Mouse (Mus musculus) layer of hippocampus, adult 11-12 months (tissue): Measurements from ENCODE around the gene Tmc7.

ENCODE experiments used
- DNase-seq: peaks from one replicate; pipeline ENCODE4 v3.0.0; 2022; ENCODE audit warnings: low spot score

Gene Tmc7

DNA sequence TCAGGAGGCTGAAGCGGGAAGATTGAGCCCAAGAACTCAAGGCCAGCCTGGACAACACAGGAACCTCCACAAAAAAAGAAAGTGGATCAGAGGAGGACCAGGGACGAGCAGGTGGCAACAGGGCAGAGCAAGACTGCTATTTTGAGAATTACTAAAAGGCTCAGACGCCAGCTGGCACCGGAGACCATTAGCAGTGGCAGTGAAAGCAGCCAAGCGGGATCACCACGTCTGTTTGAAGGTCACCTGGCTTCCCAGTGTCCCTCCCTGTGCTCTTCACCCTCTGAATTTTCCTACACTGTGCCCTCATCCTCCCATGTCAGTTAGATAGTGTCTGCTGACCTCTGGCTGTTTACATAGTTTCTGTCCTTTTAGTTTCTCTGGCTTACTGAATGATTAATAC, 1.3 kb upstream of the Tmc7 start:
- no peak for DNase-seq

DNA sequence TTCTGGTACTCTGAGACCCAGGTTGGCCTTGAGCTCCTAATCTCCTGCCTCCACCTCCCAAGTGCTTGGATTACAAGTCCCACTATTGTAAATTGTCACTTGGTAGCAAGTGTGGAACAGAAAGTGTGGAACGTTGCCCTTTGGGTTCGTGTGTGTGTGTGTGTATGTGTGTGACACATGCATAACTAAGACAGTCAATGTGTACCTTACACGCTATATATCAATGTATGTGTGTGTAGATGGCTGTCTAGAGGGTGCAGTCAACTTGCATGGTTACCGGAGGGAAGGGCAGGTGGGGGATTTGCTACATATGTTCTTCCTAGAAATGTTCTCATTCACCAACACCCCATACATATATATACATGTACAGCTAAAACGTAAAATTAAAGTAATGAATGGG, 390 bp upstream of the Tmc7 start:
- DNase-seq, result no peak

DNA sequence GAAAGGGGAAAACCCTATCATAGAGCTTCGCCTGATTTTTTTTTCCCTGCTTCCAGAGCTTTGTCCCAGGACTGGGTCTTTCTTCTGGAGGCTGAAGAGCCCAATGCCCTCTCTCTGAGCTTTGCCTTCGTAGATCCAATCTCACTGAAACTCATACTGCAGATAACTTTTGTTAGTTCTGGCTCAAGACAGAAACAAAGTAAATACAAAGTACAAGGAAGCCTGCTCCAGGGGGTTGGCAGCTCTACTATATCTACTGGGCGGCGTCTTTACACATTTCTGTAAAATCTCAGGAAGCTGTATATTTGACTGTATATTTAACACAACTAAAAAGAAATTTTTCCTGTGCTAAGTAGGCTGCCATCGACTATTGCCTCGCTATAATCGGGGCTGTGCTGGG, 715 bp downstream of the Tmc7 start:
- DNase-seq, result no peak

DNA sequence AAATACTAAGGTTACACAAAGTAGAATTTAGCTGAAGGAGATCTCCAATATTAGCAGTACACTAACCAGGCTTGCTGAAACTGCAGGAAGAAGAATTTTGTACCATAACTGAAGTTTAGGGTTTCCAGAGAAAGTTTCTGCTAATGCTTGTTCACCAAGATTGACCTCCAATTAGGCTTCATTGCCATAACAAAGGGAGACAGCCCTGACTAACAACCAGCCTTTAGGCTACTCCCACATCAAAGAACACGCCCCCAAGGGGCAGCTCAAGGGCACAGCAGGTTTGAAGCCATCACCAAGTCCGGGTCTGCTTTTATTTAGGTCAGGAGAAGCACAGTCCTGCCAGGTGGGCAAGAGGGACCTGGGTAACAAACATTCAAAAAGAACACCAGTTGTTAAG, 4.6 kb downstream of the Tmc7 start:
- DNase-seq, result no peak

DNA sequence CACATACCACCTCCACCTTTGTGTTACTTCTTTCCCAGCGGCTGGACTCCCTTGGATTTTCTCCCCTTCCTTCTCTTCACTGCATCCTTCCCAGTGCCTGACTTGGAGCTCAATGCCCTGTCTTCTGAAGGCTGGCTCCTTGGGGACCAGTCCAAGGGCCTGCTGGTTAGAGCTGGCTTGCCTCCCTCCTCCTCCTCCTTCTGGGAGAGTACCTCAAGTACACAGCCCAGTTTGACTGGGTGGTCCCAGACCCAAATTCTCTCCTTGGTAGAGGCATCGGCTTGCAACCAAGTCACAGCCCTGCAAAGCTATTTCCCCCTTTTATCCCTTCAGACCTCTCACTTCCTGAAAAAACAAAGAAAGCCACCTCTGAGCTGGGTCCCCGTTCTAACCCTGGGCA, 6.3 kb downstream of the Tmc7 start:
- no peak for DNase-seq

DNA sequence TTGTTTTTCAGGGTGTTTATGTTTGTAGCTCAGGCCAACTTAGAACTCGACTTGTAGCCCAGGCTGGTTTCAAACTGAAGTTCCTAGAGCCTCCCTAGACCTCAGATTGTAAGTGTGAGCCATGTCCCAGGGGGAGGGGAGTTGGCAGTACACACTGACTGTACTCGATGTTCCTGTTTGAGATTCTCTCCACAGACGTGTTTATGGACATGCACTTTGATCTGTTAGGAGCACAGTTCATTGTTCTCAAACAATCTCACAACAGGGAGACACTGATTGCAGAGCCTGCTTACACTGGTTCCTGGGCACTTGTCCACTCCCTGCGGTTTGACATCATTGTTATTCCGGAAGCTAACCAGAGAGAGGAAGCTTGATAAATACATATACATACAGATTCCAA, 12.5 kb downstream of the Tmc7 start:
- no peak for DNase-seq

DNA sequence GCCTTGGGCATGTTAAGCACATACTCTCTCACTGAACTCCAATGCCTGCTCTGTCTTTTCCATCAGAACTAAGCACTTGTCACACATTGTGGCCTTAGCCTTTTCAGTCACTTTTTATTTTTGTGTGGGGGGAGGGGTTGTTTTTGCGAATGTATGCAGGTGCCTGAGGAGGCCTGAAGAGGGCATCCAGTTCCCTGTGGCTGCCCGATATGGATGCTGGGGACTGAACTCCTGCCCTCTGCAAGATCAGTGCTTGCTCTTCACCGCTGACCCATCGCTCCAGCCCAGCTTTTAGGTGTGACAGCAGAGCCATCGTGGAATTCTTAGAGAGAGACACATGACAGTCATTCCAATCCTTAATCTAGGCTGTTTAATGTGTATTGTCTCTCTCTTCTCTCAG, 13.2 kb downstream of the Tmc7 start:
- DNase-seq, result no peak

DNA sequence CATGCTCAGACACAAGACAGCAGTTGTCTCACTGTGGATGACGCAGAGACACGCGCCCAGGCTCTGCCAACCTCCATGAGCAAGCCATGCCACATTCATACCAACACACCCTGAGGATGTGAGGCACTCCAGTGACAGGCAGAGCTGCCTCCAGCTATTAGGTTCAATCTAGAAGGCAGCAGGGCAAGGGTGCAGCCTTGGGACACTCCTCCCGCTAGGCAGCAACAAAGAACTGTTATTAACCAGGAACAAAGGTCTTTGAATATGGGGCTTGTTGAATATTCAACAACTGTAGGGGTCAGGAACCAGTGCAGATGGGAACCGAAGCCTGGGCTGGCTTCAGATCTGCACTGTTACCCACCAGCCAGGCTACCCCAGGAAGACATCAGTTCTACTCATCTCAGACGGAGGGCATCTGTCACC, 15.4 kb downstream of the Tmc7 start:
- peak; percentile 64 for DNase-seq

DNA sequence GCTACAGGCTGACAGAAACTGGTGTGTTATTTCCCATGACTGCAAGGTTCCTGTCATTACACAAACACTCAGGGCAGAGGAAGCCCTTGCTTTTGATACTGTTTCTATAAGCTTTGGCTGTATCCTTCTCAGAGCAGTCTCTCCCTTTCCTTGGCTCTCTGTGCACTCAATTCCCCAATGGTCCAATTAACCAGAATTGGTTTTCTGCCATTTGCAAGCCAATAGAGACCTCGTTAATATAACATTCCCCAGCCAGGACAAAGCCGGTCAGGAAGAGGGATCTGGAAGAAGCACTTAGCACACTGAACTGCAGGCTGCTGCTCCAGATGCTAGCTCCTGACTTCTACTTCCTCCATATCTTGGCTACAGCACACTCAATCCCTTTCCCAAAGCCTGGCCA, 30.2 kb downstream of the Tmc7 start:
- no peak for DNase-seq

DNA sequence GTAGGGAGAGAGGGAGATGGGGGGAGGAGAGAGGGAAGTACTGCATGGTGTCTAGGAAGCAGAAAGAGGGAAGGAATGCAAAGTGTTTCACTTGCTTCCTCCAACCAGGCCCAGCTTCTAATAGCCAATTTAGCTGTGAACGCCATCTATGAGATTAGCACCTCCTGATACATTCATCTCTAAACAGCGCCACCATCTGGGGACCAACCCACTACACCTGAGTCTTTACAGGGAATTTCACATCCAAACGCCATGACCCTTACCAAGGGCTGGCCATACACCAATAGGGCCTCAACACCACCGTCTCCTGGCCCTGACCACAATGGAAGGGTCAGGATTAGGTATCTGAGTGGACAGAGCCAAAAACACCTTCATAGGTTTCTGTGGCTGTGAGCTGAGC, 30.7 kb downstream of the Tmc7 start:
- DNase-seq, result no peak

DNA sequence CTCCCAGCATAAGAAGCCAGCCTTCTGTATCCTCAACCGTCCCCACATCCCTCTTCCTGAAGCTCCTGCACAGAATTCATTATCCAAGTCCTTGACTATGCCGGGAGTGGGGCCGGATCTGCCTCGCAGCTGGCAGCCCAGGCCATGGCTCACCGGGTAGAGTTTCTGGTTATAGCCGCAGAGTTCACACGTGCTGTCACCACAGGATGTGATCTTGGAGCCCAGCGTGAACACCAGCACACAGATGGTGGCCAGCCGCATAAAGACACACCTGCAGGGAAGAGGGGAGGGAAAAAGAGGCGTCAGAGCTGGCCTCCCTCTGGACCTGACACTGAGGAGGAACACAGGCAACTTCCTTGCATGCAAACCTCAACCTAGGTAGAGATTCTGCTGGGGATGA, 37.1 kb downstream of the Tmc7 start:
- DNase-seq, result no peak

DNA sequence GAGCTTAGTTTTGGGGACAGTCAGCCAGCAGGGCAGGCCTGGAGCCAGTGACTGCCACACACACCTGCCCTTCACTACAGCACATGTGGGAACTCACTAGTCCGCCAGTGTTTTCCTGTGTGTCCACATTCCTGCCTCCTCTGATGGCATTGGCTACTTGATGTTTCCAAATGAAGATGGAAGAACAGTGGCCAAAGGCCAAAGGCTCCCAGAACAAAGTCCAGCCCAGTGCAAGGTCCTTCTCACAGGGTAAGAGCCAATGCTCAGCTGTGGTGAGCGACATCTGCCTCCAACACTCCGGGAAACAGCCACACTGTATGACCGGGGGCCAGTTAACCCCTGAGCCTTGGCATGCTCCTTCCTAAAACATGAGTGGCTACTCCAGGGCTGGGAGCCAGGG, 40.4 kb downstream of the Tmc7 start:
- DNase-seq, result no peak

DNA sequence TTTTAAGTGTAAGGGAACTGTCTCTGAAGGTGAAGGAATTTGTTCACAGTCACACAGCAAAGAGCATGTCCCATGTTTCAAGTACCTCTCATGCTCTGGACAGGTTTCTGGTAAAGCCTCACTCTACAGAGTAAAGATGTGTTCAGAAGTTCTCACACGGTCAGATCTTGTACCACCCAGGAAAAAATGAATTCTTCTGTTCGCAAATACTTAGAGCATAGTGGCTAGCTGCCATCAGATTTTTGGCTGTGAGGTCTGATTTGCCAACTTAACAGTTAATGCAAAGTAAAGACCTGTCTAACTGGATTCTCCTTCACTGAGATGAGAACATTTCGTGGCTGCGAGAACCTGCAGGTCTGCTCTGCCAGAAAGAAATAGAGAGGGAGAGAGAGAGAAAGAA, 49.5 kb downstream of the Tmc7 start:
- DNase-seq, result no peak

DNA sequence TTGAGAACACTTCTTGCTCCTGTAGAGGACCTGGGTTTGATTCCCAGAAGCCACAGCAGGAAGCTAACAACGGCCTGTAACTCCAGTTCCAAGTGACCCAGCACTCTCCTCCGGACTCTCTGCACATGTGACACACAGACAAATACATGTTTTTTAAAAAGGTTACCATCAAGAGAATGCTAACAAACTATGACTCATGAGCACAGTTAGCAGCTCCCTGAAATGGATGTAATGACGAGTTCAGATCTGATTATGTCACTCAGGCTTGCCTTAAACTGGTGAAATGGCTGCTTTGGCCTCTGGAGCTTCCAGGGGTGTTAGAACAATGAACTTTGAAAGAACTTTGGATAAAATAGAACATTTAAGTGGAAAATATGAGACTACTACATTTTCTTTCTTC, 50.2 kb downstream of the Tmc7 start:
- no peak for DNase-seq

DNA sequence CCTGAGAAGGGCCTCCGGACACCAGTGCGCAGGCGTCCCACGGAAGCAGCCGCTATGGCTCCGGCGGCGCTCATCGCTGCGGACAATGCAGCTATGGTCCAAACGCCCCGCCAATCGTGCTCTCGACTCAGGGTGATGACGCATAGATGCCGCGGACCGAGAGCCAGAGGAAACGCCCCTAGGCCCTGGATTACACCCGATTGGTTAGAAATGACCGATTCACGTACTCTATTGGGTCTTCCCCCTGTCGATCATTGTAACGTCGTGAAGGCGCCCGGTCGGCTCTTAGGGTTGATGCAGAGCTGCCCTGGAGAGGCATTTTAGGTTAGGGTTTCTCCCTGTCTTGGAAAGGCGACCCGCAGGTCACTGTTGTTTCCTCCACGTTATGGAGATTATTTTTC, 51.4 kb downstream of the Tmc7 start, which contains the start of gene Coq7:
TSS of gene Coq7 (minus strand) at position 179 of the 401 bp plus-strand sequence.
- peak; percentile 98 for DNase-seq

DNA sequence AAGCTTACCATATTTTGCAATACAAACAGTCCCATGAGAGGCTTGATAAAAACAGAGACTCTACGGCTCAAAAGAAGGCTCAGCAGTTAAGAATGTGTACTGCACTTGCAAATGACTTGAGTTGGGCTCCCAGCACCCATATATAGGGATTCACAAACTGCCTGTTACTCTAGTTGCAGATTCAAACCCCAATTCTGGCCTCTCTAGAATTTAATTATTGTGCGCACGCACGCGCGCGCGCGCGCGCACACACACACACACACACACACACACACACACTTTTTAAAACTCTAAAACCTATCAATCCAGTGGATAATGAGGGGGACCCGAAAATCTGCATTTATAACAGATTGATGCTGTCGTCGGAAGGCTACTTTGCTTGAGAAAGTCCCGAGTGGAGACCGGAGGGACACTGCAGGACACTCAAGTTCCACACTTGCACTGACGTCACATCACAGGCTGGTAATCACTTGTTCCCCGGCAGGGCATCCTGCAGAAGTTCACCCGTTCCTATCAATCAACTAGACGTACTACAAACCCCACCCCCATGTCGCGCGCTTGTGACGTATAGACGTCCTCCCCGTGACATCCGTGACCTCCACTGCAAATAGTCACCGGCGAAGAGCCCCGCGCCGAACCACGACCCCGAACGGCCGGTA, 51.9 kb downstream of the Tmc7 start:
- peak; percentile 99 for DNase-seq

DNA sequence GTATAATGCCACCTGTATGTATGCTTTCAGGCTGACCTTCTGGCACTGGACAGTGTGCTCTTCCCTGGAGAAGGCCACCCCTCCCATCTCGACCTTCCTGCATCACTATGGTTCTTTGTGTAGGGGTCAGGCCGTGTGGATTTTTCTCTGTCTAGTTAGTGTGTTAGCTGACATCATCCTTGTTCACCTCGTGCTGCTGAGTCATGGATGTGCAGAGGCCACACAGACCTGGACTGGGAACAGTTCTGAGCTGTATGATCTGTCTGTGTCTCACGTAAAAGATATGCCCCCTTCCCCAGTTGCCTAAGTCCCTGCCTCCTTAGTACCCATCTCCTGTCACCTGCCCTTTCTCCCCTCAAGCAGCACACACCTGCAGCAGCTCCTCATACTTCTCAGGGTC, 57.6 kb downstream of the Tmc7 start:
- DNase-seq, result no peak

DNA sequence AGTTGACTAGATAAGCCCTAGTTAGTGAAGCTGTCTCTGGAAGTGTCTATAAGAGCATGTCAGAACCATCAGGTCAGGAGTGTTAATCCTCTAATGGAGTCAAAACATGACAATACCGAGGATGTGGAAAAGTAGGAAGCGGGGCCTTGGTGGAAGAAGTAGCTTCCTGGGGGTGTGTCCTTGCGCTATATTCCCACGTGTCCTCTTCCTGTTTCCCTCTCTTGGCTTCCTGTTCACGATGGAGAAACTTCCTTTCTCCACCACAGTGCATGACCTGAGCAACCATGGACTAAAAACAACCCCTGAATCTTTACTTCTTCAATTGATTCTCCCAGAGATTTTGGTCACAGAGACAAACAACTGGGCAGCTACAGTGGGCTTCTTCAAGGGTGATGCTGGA, 62.5 kb downstream of the Tmc7 start:
- DNase-seq, result no peak

DNA sequence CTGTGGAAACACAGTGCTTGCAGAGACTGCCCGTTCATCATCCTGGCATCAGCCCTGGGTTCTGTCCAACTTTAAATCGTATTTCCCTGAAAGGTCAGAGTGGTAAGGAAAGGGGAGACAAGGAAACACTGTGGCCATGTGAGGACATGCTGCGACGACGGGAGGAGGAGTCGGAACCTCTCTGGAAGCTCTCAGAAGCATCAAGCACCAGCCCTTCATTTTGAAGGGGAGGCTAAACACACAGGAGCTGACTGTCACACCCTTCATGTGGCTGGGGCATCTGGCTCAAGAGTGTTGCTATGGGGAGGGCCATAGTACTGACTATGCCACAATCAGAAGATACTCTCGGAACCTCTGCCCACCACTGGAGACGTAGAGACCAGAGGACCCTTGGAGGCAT, 64.9 kb downstream of the Tmc7 start:
- no peak for DNase-seq

DNA sequence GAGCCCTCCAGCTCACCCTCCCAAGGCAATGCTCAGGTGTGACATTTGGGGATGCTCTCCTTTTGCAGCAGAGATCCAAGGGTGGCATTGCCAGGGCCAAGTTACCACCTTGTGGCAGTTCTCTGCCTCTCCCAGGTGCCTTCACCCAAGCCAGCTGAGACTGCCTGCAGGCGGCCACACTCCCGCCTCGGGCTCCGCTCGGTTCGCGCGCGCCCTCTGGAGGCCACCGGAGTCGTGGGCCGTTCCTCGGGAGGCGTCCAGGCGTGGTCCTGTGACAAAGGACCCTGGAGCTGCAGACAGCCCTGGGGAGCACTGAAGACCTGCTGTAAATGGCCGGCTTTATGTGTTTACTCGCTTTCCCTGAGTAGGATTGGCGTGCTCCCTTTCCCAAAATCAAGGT, 65.8 kb downstream of the Tmc7 start:
- DNase-seq, result peak; percentile 58

DNA sequence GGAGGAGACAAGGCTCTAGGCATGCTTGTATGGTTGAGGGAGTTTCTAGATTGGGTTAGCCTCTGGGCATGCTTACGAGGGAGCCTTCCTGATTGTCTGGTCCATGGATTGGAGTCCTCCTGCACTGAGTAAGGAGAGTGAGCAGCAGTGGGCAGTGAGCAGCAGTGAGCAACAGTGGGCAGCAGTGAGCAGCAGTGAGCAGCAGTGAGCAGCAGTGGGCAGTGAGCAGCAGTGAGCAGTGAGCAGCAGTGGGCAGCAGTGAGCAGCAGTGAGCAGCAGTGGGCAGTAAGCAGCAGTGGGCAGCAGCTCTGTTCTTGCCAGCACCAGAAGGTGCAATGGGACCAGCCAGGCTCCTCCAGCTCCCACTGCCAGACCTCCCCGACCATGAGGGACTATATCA, 66.7 kb downstream of the Tmc7 start:
- no peak for DNase-seq

DNA sequence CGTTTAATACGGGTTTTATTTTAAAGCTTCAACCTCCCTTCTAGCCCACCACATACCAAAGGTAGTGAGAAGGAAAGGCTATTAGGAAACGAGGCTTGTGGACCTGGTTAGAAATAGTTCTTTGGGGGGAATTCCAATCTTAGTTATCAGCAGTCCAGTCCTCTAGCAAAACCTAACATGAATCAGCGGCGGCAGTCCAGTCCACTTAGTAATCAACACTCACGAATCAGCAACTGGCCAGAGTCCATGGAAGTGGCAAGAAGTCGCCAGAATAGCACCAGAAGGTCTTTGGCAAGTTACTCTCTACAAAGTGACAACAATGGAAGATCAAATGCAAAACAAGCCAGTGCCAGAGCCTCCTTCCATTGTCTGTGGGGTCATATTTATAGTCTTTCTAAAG, 76.0 kb downstream of the Tmc7 start:
- DNase-seq, result no peak

DNA sequence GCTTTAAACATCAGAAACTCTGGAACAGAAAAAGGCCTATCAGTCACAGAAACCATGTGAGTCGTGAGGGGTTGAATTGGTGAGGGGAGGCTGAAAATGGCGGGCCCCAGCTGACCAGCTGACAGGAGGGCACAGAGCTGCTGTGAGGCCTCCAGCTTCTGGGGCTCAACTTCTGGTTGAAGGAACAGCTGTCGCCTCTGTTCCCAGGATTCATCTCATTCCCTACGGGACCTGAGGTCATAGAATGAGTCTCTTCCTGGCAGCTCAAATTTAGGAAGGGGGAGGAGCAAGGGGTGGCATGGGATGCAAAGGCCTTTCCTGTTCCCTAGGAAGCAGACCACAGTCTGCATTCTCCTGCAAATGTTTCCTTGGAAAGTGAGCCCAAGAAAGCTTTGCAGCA, 80.7 kb downstream of the Tmc7 start:
- DNase-seq, result no peak

DNA sequence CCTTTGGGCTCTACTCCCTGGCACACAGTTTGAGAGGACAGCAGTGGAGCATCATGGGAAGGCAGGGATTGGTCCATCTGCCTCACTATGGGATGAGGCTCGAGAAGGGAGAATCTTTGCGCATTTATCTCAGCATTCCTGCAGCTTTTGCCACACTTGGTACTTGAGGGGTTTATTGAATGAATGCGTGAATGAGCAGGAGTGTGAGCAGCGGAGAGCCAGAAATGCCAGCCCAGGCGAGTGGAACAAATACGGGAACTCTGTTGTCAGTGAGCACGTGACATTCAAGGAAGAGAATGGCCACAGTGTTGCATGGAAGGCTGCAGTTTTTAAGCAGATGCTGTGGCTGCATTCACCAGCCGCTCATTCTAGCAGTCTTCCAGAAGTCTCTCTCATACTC, 82.2 kb downstream of the Tmc7 start:
- DNase-seq, result no peak
